Mouse (Mus musculus): ENCODE measurements around the gene Rxra.

- no peak for TF ChIP-seq GATA1 (IDR thresholded peaks at IDR 0.05; ENCODE audit: low read length)
- TF ChIP-seq TAL1 (IDR thresholded peaks at IDR 0.05; ENCODE audit: low read length) = no peak
Measured at GRCm38 (mm10) chr2:27727994-27728854, 52.0 kb downstream of the Rxra start.
